Mouse (Mus musculus): ENCODE data around the gene BC117090.

- TF ChIP-seq GATA1 (IDR thresholded peaks at IDR 0.05; ENCODE audit: low read length) = no peak
- TF ChIP-seq TAL1 (IDR thresholded peaks at IDR 0.05; ENCODE audit: low read length) = no peak
These were observed 3.0 kb upstream of the BC117090 start for GRCm38 (mm10) chr16:36337171-36337570.

Measured in erythroblast, embryonic 14.5 days (primary cell).